Mouse (Mus musculus) layer of hippocampus, postnatal 25 days (tissue): ENCODE measurements around the gene Mcl1. TPM values are rescaled to one million over a fixed set of nuclear protein-coding genes. Genes with fewer than 3 reads are reported as not detected.
"Not testable (repeated sequence)": the region's sequence is repeated elsewhere in the genome, so short reads cannot be mapped to it uniquely, and the experiment has no call there.

Experiments
- DNase-seq, 2 experiments: peaks; one replicate each; pipeline ENCODE4 v3.0.0; 2022; ENCODE audit warnings: mixed read lengths in 2 of 2, low spot score in 1 of 2; ENCODE audit errors: extremely low spot score in 1 of 2
- total RNA-seq, 2 experiments: library from RNA; stranded (reverse); gene quantifications; 2 replicates each; pipeline ENCODE4 v1.2.3; 2021

The Mcl1 gene
- total RNA-seq, 2 experiments from 2014 or later, result 54.6 to 61.6 TPM

GRCm38 (mm10) chr3:95664940-95665352 lies 6.4 kb downstream of the Mcl1 start:
- no peak for DNase-seq

- no peak for DNase-seq
These were observed 7.7 kb downstream of the Mcl1 start for GRCm38 (mm10) chr3:95666124-95666844.

GRCm38 (mm10) chr3:95667521-95667920 lies 8.9 kb downstream of the Mcl1 start:
- no peak for DNase-seq

GRCm38 (mm10) chr3:95668026-95668425 lies 9.4 kb downstream of the Mcl1 start:
- DNase-seq, result no peak

- no peak for DNase-seq
These were observed 10.2 kb downstream of the Mcl1 start for GRCm38 (mm10) chr3:95668589-95669308.

- no peak for DNase-seq
These were observed 10.7 kb downstream of the Mcl1 start for GRCm38 (mm10) chr3:95669309-95669665.

- DNase-seq, result not testable (repeated sequence)
These were observed 11.8 kb downstream of the Mcl1 start for GRCm38 (mm10) chr3:95670419-95670818.

- no peak for DNase-seq
These were observed 12.6 kb downstream of the Mcl1 start for GRCm38 (mm10) chr3:95671201-95671600.

- no peak for DNase-seq
These were observed 13.9 kb downstream of the Mcl1 start for GRCm38 (mm10) chr3:95672461-95672860.

- no peak for DNase-seq
These were observed 14.5 kb downstream of the Mcl1 start for GRCm38 (mm10) chr3:95672861-95673706.

- no peak for DNase-seq
These were observed 15.2 kb downstream of the Mcl1 start for GRCm38 (mm10) chr3:95673707-95674211.

GRCm38 (mm10) chr3:95674236-95674635 lies 15.6 kb downstream of the Mcl1 start:
- DNase-seq, result no peak

- no peak for DNase-seq
These were observed 16.2 kb downstream of the Mcl1 start for GRCm38 (mm10) chr3:95674812-95675211.

GRCm38 (mm10) chr3:95675301-95676092 lies 16.9 kb downstream of the Mcl1 start:
- peak in 1 of 2 experiments; percentile 63 for DNase-seq

GRCm38 (mm10) chr3:95676745-95677419 lies 18.3 kb downstream of the Mcl1 start:
- peak; percentile 38 to 63 for DNase-seq

GRCm38 (mm10) chr3:95677420-95678090 lies 19.0 kb downstream of the Mcl1 start:
- DNase-seq, result no peak

- no peak for DNase-seq
These were observed 21.0 kb downstream of the Mcl1 start for GRCm38 (mm10) chr3:95679551-95679950.

- no peak for DNase-seq
These were observed 22.1 kb downstream of the Mcl1 start for GRCm38 (mm10) chr3:95680673-95681072.

GRCm38 (mm10) chr3:95681365-95681764 lies 22.8 kb downstream of the Mcl1 start:
- no peak for DNase-seq
